Mouse (Mus musculus) left cerebral cortex, adult 9 months (tissue): ENCODE results near the gene Grk5.
"Not testable (repeated sequence)": the region's sequence is repeated elsewhere in the genome, so short reads cannot be mapped to it uniquely, and the experiment has no call there.

Experiments used
- DNase-seq, 2 experiments: peaks; one replicate each; pipeline ENCODE4 v3.0.0; 2022; ENCODE audit warnings: low spot score in 2 of 2

Gene Grk5

DNA sequence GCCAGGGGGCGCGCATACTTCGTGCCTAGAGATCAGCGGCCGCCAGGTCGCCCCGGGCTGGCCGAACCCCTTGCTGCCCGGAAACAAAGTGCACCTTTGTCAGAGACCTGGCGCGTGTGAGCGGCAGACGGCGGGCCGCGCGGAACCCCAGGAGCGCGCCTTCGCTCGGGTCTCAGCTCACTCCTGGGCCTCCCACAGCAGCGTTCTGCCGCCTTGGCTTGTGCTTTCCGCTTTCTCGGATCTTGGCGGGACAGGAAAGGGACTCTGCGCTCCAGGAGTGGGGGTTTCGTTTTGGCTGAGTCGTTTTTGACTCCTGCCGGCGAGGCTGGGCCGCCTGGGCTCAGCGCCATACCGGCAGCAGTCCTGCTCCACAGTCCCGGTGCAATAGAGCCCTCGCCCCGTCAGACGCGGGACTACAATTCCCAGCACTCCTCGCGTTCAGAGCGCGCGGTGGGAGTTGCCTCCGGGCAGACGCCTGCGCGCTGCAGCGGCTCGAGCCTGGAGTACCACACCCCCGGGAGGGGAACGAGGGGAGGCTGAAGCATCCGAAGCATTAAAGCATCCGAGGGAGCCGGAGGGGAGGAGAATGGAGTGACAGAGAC lies at the start of gene Grk5:
Grk5 (plus strand) TSS at position 36 of the 602 bp plus-strand sequence.
- DNase-seq, result peak; percentile 84 to 93

DNA sequence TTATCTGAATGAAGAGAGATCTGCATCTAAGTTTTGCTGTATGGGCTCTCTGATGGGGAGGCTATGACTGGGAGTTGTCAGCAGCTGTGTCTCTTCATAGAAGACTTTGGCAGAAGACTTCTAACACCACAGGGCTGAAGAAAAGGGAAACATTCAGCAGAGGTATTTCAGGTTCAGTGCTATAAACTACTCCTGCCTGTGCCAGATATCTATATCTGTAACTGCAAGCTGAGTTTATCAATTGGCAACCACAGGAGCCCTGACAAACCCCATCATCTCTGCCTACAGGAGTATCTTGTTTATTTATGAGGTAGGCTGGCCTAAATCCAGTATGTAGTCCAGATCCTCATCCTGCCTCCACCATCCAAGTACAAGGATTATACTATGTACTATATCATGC lies 46.2 kb upstream of the Grk5 start:
- no peak for DNase-seq

DNA sequence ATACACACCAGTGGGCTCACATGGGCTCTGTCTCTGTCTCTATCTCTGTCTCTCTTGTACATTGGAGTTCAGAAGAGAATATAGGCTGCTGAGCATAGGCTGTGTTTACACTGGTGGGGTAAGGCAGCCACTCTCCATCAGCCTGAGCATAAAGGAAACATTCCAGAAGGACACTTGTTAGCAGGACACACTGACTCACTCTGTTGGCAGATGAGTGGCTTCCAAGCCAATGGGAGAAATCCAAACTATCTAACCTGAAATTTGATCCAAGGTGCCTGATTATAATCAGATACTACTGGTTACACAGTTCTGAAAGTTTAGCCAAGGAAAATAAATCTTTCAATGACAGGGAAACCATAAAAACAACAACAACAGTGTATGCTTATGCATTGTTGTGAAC lies 43.8 kb upstream of the Grk5 start:
- DNase-seq, result no peak

DNA sequence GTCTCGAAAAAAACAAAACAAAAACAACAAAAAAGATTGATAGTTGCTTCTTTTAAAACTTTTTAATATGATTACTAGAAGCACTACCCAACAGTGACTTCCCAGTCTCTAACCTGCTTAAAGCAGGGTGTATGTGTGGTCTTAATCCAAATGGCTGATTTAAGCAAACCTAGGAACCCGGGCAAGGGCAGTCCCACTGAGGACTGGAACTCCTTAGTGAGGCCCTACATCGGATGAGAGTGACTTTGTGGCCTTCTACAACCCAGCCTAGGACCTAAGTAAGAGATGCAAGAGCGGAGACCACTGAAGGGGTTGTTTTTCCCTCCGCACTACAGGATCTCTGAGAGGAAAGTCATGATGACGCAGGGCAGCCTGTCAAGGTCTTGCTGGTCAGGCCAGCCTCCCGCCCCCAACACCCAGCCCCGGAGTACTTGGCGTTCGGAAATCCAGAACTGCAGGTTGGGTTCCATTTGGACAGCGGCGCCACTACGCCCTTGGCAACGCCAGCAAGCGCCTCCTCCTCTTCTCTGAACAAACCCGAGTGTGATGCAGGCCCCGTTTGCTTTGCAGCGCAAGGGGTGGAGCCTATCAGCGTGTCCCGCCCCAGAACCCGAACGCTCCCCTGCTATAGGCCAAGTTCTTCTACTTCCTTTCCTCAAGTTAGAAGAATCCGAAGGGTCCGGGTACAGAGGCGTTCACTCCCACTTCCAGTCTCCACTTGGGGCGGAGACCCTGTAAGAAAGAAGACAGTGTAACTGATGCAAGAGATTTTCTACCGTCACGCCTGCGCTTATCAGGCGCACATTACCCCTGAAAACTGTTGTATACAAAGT lies 28.5 kb upstream of the Grk5 start, which contains the start of gene Sfxn4:
Sfxn4 (minus strand) TSS at position 612 of the 833 bp plus-strand sequence.
- peak; percentile 81 to 95 for DNase-seq

DNA sequence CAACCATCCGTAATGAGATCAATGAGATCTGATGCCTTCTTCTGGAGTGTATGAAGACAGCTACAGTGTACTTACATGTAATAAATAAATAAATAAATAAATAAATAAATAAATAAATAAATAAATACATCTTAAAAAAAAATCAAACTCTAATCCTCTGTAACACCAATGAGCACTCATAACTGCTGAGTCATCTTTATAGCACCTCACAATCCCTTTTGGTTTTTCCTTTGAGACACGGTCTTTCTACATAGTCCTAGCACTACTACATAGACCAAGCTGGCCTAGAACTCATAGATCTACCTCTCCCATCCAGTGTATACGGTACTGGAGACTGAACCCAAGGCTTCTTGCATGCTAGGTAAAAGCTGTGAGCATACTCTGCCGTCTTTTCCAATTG lies 23.4 kb upstream of the Grk5 start:
- not testable (repeated sequence) for DNase-seq

DNA sequence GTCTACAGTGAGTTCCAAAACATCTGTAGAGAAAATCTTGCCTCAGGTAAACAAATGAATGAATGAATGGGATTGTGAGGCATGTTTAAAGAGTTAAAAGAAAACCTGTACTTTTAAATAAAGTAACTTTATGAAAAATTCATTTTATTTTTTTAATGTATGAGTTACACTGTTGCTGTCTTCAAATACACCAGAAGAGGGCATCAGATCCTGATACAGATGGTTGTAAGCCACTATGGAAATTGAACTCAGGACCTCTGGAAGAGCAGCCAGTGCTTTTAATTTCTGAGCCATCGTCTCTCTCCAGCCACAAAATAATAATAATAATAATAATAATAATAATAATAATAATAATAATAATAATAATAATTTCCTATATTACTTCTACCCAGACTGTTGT lies 19.1 kb upstream of the Grk5 start:
- no peak for DNase-seq

DNA sequence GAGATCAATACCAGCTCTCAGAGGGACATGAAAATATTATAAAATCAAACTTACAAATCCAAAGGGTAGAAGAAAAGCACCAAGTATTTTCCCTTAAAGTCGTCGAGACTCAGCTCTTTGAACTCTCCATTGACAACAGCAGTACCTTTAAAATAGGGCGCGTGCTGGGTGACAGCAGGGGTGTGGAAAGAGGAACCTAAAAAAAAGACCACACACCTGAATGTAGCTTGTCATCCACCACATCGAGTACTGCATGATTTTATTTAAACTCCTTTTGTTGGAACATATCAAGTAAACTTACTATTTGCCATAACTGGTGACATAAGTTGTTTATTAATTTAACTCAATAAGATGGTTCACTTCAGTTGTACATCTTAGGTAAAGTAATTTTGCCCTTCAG lies 18.2 kb upstream of the Grk5 start:
- no peak for DNase-seq

DNA sequence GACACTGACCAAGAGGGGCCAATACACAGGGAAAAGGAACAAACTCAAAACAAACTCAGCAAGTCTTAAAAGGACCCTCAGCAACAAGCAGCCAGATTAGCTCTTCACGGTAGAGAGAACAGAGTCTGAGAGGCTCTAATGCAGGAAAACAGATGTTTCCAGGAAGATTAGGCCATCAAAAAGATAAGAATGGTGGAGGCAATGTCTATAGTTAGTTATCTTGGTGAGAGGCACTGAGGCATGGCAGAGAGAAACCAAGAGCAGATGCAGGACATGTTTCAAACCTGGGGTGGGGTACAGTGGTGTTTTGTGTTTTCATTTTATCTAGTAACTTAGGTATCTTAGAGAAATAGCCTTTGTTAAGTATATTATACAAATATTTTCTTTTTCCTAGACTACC lies 17.3 kb upstream of the Grk5 start:
- no peak for DNase-seq

DNA sequence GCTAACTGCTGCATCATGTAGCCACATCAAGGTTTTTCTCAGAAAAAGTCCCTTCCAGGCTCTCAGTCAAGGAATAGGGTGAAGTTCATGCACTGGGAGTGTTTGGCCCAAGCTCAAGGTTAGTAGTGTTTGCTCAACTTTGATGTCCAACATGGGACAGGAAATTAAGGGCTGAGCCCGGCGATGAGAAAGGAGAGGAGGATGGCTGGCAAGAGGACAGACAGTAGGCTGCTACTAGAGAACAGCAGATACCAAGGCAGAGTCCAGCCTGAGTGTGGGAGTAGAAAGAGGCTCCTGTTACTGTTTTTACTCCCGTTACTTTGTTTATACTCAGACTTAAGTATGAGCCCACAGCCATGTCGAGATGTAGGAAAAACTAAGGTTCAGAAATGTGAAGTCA lies 16.0 kb upstream of the Grk5 start:
- DNase-seq, result peak in 1 of 2 experiments; percentile 38

DNA sequence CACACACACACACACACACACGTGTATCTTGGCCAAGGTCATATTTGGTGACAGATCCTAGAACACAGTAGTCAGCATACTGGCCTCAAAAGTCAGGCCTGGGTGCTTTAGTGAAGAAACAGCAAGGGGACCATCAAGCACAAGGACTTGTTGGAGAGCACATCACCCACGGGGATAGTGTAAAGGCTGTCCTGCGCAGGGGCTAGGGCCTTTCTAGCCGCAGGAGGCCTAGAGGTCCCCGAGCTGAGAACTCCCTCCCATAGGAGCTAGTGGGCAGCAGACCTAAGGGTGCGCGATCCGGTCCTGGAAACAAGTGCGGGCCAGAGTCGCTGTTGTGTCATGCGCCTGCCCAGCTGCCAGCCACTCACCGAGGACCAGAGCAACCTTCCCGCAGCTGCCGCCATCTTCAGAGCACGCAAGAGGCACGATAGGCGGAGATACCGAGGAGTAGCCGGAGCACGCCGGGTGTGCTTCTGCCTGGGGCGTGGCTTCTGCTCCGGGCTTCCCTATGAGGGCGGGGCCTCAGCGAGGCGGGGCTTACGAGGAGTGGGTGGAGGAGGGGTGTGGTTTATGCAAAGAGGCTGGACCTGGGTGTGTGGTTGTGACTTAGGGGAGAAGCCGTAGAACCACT lies 15.4 kb upstream of the Grk5 start, which contains the start of gene Prdx3:
Prdx3 (minus strand) TSS at position 493 of the 631 bp plus-strand sequence.
- peak; percentile 91 to 96 for DNase-seq

DNA sequence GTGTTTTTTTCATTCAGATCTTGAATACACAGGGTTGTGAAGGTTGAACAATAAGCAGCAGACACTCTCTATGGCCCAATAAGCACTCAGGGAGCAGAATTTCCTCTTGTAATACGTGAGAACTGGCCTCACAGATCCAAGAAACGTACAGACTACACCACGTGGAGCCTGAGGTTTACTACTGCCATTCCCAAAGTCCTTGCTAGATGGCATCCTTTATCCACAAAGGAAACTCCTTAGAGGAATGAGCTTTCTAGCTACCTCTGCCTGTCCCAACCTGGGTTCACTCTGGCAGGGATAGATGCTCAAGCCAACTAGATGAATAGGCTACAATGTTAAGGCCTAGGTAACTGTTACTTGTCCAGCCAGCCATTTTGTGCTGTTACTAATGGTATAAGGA lies 6.4 kb upstream of the Grk5 start:
- peak in 1 of 2 experiments; percentile 68 for DNase-seq

DNA sequence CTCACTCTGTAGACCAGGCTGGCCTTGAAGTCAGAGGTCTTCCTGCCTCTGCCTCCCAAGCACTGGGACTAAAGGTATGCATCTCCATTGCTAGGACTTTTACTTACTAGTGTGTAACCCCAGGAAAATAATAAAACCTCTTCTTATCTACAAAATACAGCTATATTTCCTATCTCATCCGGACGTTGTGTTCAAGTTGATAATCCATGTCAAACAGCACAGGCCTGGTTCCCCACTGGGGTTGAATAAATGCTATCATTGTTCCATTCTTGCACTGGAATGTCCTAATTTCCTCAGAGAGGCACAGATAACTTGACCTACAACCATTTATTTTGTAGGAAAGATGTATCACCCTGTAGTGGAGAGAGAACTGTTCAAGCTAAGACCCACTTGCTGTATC lies 1.9 kb upstream of the Grk5 start:
- DNase-seq, result no peak

DNA sequence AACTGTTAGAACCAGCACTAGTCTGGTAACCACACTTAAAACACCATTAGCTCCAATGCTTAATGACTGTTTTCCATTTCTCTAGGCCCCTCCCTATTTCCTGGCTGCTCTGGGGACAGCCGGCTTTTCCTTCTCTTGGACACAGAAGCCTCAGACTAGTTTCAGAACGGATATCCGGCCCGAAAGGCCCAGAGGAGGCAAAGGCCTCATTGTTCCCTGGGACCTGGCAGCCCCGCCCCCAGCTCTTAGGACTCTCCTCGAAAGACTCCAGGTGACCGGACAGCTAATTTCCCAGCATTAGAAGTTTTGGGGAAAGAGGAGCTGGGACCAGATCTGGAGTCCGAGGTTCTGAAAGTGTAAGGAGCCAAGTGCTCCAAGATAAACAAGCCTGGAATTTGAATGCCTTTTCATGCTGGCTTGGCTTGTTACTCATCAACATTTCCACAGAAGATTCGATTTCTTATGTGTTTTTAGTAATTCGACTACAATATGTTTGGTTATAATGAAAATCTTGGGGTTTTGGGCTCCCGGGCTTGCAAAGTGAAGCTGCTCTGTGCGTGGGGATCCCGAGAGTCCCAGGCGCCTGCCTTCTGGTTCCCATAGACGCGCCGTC lies 342 bp upstream of the Grk5 start:
- peak in 1 of 2 experiments; percentile 41 for DNase-seq

DNA sequence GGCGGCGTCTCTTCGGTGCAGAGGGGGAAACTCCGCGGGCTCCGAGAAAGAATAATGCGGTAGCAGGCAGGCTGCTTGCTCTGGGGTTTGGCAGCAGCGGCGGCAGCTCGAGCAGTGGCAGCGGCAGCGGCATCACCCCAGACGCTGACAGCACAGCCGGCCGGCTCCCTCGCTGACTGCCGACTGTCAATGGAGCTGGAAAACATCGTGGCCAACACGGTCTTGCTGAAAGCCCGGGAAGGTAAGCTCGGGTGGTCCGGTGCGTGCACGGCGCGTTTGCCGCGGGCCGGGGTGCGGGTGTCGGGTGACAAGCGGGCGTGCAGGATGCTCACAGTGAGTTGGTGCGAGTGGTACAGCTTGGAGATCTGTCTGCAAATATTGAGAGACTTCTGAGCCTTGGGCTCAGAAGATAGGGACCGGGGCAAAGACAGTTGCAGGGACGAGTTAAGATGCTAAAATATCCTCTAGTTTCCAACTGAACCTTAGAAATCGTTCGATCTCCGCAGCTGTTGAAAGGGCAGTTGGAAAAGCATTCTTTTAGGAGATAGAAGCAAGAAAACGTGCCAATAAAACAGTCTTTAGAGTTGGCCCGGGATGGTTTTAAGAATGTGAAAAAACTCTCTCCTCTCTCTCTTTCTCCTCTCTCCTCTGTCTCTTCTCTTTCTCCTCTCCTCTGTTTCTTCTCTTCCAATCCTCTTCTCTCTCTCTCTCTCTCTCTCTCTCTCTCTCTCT lies 1.0 kb downstream of the Grk5 start:
- no peak for DNase-seq

DNA sequence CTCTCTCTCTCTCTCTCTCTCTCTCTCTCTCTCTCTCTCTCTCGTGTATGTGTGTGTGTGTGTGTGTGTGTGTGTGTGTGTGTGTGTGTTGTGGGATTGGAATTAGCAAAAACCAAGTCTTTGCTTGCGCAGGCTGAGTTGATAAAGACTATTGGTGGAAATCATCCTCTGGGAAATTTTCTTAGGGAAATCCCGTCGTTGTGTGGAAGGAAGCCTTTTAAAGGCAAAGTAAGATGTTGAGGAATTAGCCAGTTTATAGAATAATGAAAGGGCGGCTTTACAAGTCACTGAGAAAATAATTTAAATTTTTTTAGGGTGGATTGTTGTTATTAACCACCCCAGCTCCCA lies 1.5 kb downstream of the Grk5 start:
- no peak for DNase-seq

DNA sequence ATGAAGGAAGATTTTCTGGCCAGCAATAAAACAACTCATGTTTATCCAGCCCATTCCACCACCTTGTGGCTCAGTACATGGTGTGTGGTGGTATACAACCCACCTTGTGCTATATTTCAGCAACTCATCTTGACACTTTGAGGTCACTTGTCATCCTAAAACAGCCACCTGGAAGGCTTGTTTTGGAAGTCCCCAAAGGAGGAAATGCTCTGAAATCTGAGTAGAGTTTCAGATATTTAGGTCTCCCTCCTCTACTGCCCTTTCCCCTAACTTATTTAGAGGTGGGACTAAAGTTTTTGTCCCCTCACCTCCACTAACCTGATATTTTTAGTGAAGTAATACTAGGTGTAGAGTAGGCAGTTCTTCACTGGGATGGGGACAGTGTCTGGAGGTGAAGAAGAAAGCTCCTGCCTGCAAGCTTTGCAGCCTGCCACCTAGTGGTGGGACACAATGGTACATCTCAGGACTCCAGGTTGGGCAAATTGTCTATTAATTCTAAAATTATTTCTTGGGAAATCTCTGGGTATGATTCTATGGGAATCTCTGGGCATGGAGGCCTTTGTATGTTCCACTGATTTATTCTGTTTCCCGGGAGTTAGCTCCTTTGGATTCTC lies 2.5 kb downstream of the Grk5 start:
- peak in 1 of 2 experiments; percentile 61 for DNase-seq

DNA sequence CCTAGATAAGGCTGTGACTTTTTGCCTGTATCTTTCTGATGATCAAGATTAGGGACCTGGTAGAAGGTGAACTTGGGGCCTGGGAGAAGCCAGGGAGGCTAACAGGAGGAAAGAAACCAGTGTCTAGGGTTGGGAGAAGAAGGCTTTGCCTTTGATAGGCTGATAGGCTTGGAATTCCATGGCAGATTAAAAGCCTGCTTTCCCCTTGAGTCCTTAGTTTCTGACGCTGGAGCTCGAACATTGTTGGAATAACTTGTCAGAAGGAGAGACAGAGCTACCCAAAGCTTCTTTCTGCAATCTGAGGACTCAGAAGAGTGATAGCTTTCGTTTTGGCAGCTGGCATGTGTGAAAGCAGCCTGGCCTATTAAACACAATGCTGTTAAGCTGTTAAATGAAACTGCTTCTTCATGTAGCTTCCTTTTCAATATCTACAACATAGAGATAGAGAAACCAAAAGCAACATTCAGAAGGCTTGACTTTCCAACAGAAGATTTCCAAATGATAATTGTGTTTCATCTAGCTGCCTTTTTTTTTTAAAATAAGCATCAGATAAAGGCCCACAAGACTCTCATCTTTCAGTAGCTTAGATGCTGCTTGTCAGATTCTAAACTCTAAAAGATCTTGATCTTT lies 5.8 kb downstream of the Grk5 start:
- no peak for DNase-seq

DNA sequence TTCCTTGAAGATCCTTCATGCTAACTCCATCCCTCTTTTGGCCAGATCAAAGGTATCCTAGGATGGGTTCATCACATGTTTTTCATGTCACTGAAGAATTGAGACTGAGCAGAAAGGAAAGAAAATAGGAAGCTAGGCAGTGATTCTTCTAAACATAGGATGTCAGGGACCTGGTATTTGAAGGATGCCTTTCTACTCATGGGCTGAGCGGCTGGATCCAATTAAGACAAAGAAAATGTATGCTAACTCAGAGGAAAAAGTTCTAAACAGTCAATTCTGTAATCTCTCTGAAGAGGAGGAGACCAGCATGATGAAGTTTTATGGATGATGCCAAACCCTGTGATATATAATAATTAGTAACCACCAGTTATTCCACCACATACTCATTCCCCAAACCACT lies 13.6 kb downstream of the Grk5 start:
- no peak for DNase-seq

DNA sequence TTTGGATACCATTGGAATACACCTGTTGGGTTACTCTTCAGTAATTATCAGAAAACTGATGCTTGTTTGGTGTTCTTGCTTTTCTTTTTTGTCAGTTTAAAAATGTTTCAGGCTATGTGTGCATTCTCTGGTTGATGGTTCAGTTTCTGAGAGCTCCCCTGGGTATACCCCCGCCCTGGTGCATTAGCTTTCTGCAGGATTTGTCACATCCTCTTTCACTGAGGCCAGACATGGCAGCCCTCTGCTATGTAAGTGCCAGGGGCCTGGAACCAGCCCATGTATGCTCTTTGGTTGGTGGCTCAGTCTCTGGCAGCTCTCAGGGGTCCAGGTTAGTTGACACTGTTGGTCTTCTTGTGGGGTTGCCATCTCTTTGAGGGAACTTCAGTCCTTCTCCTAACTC lies 14.4 kb downstream of the Grk5 start:
- no peak for DNase-seq

DNA sequence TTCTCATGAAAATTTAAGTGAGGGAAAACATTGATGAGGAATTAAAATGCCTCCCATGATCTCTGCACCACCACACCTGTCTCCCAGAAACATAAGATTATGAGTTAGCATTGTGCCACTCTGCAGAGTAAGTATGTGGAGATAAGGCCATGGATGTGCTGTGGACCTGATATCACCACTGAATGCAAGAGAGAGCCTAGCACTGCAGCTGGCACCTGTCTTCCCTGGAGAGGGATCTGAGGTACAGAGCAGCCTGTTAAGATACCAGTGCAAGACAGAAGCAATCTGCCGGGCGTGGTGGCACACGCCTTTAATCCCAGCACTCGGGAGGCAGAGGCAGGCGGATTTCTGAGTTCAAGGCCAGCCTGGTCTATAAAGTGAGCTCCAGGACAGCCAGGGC lies 15.9 kb downstream of the Grk5 start:
- no peak for DNase-seq

DNA sequence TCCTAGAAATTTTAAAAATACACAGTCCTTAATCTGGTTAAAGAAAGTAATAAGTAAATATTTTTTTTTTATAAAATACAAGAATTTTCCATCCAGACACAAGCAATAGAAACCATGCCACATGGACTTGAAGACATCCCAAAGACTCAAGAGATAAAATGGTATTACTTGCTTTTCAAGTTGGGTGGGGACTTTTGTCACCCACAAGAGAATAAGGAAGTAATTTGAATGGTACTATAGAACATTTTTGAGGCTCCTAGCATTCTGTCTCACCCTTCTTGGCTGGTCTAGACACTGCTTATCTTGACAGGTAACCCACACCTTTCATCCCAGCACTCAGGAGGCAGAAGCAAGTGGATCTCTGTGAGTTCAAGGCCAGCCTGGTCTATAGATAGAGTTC lies 20.8 kb downstream of the Grk5 start:
- no peak for DNase-seq
